Mouse (Mus musculus) limb, embryonic 12.5 days (tissue): ENCODE measurements at regions not wholly inside any gene's neighbourhood (a gene's known extent, or its start where the extent isn't known, plus 50 kb on each side); places are given as distances from the start of the nearest gene placed in this dataset.

Experiments
- ATAC-seq: fragments of 200-750 bp; cut with Nextera tagmentation; 2 replicates; pipeline ENCODE4 v1.8.0; 2017; ENCODE audit warnings: low read depth, moderate TSS enrichment; ENCODE audit not compliant: insufficient number of reproducible peaks, insufficient read depth, low FRiP score, low TSS enrichment
- H3K27ac ChIP-seq: fragments of 300-500 bp; sonication (generic); 2 replicates; pipeline ENCODE4 v1.5.1; 2016; ENCODE audit warnings: mild to moderate bottlenecking, moderate library complexity
- H3K27me3 ChIP-seq: fragments of 300-500 bp; sonication (generic); 2 replicates; pipeline ENCODE4 v1.6.1; 2016; ENCODE audit warnings: mild to moderate bottlenecking, moderate library complexity
- H3K36me3 ChIP-seq: fragments of 300-500 bp; sonication (generic); 2 replicates; pipeline ENCODE4 v1.6.1; 2016; ENCODE audit warnings: mild to moderate bottlenecking, moderate library complexity
- H3K4me1 ChIP-seq: fragments of 300-500 bp; sonication (generic); replicated peaks from 2 replicates; pipeline ENCODE4 v1.6.1; 2016
- H3K4me2 ChIP-seq: fragments of 300-500 bp; sonication (generic); 2 replicates; pipeline ENCODE4 v1.6.1; 2016; ENCODE audit warnings: mild to moderate bottlenecking, moderate library complexity
- H3K4me3 ChIP-seq: fragments of 300-500 bp; sonication (generic); replicated peaks from 2 replicates; pipeline ENCODE4 v1.5.1; 2016; ENCODE audit warnings: mild to moderate bottlenecking
- H3K9ac ChIP-seq: fragments of 300-500 bp; sonication (generic); replicated peaks from 2 replicates; pipeline ENCODE4 v1.6.1; 2016; ENCODE audit warnings: mild to moderate bottlenecking, moderate library complexity
- H3K9me3 ChIP-seq: fragments of 300-500 bp; sonication (generic); 2 replicates; pipeline ENCODE4 v1.6.1; 2016; ENCODE audit warnings: mild to moderate bottlenecking, moderate library complexity
- WGBS: fragments of 180-500 bp; shearing (Covaris S2); methylation state at CpG from one replicate; pipeline ENCODE4 v1.1.7; 2016; 5-methylcytosine and 5-hydroxymethylcytosine counted together

DNA sequence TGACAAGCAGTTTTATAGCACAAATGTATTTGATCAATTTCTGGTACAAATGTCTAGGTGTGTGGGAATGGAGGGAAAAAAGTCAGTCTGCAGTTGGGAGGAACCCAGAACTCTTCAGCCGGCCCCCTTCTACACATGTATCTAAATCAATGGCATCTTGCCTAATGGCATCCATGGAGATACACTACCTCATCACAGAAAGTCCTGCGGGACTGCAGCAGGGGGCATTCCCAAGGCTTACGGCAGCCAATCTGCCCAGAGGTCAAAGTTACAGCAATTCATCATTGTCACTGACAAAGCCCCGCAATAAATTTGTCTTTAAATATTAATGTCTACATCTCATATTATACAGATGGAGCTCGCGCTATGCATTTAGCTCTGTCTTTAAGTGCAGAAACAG is 135.7 kb upstream of the Arhgap5 start:
- H3K9ac ChIP-seq = no peak overlapping the region
- no peak overlapping the region for H3K27ac ChIP-seq
- H3K4me1 ChIP-seq = peaks cover 21% of the 10 kb centered on the region
- H3K4me2 ChIP-seq = no peak overlapping the region
- no peaks in the 10 kb centered on the region for H3K36me3 ChIP-seq
- no peak for ATAC-seq
- WGBS = 53% methylated on average over 6 of the region's 6 CpGs
- H3K27me3 ChIP-seq = 0 out of 2 replicates have a peak, but pooled peaks cover 3% of the 10 kb centered on the region
- no peaks in the 10 kb centered on the region for H3K9me3 ChIP-seq
- H3K4me3 ChIP-seq = no peak overlapping the region

DNA sequence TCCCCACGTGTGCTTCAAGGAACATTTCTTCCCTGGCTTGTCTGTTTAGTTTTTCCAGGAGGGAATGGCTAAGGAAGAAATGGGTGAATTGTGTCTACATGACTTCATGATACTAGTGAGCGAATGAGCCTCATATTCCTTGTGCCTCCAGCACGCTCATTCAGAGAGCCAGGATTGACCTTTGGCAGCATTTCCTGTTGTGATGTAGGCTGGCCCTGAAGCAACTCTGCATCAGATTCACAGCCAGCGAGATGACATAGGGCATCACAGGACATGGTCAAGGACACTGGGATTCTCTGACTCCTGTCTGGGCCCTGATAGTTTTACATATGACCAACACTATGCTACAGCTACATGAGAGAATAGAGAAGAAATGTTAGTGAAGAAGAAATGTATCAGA is 135.3 kb upstream of the Arhgap5 start:
- Histone ChIP-seq H3K9ac (no peak overlapping the region), H3K27me3 (0 out of 2 replicates have a peak, but pooled peaks cover 3% of the 10 kb centered on the region), H3K4me2 (no peak overlapping the region), H3K4me1 (peaks cover 21% of the 10 kb centered on the region), H3K4me3 (no peak overlapping the region), H3K9me3 (no peaks in the 10 kb centered on the region), H3K36me3 (no peaks in the 10 kb centered on the region), H3K27ac (no peak overlapping the region)
- no peak for ATAC-seq
- 62% methylated on average over 4 of the region's 4 CpGs for WGBS

DNA sequence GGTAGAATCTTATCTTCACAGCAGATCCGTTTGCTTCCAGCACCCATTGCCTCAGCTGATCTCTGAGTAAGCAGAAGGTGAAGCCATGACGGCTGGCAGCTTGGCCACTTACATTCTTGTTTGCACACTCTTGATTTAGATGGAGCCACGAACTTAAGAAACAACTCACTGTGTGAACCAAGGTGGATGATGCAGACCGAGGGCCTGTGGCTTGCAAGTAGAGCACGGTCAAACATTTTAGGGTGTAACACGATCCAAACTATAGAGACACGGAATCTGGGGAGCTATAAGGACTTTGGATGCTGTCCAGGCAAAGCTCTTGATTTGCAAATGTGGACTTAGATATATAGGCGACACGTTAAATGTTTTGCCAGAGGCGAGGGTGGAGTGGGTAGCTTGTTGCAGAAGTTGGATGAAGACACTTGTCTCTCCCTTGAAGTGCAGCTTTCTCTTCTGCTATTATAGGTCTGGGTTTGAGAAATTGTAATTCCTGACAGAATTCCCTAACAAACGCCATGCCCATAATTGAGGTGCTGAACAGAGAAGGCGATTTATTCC is 133.5 kb upstream of the Arhgap5 start:
- H3K9ac ChIP-seq = no peak overlapping the region
- peaks cover 21% of the 10 kb centered on the region for H3K4me1 ChIP-seq
- WGBS = 46% methylated on average over 12 of the region's 12 CpGs
- 0 out of 2 replicates have a peak, but pooled peaks cover 3% of the 10 kb centered on the region for H3K27me3 ChIP-seq
- no peak for ATAC-seq
- peak overlapping the region; percentile 53; the same call in 1 of the 2 replicates for H3K27ac ChIP-seq
- no peaks in the 10 kb centered on the region for H3K9me3 ChIP-seq
- no peak overlapping the region for H3K4me2 ChIP-seq
- no peaks in the 10 kb centered on the region for H3K36me3 ChIP-seq
- no peak overlapping the region for H3K4me3 ChIP-seq

DNA sequence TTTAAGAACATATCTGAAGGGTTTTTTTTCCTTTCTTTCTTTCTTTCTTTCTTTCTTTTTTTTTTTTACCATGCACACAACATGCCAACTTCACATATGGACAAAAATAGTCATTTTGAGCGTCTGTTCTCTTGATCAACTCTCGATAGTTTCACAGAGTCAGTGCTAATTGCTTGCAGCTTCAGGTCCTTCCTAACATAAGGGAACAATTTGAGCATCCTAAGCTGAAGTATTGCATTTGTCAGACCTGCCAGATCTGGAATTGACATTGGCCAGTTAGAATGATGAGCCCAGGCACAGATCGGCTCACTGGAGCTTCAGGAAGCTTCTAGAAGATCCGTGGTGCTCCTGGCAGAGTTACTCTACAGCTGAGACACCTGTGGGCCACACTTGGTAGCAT is 128.7 kb upstream of the Arhgap5 start:
- 41% methylated on average over 4 of the region's 4 CpGs for WGBS
- Histone ChIP-seq H3K4me2 (no peak overlapping the region), H3K27me3 (0 out of 2 replicates have a peak, but pooled peaks cover 3% of the 10 kb centered on the region), H3K36me3 (no peaks in the 10 kb centered on the region), H3K9ac (no peak overlapping the region), H3K27ac (no peak overlapping the region), H3K4me3 (no peak overlapping the region), H3K9me3 (no peaks in the 10 kb centered on the region), H3K4me1 (peaks cover 13% of the 10 kb centered on the region)
- no peak for ATAC-seq

DNA sequence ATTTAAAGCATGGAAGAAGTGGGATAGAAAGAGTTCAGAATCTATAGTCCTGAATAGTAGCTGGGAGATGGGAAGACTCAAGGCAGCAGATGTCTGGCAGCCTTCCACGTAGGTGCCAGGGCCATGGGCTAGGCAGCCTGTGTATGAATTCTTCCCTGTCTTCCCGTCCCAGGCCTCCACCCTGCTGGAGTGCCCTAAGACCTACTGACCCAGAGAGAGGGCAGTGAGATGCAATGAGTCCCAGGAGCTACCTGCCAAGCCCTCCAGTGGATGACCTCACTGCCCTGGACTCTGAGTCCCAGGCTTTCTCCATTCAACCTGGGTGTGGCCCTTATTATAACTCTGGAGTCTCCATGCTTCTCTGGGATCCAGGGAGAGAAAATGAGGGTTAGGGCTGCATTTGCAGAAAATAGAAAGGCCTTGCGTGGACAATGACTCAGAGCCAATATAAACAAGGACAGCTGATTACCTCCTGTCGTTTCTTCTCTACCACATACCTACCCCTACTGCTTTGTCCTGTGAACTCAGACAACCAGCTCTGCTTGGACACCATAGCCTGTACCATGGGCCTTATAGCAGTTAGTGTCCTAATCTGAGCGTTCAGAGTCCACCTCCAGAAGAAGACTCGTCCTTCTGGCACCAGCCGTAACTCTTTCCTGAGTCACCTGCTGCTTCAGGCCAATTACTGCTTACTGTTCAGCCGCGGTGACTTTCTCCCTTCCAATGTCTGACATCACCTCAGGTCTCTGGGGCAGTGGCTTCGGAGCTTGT is 126.9 kb upstream of the Arhgap5 start:
- Histone ChIP-seq H3K27ac (no peak overlapping the region), H3K36me3 (no peaks in the 10 kb centered on the region), H3K9me3 (no peaks in the 10 kb centered on the region), H3K4me3 (no peak overlapping the region), H3K4me1 (peaks cover 14% of the 10 kb centered on the region), H3K9ac (no peak overlapping the region), H3K27me3 (0 out of 2 replicates have a peak, but pooled peaks cover 2% of the 10 kb centered on the region), H3K4me2 (no peak overlapping the region)
- ATAC-seq = no peak
- 75% methylated on average over 10 of the region's 10 CpGs for WGBS

DNA sequence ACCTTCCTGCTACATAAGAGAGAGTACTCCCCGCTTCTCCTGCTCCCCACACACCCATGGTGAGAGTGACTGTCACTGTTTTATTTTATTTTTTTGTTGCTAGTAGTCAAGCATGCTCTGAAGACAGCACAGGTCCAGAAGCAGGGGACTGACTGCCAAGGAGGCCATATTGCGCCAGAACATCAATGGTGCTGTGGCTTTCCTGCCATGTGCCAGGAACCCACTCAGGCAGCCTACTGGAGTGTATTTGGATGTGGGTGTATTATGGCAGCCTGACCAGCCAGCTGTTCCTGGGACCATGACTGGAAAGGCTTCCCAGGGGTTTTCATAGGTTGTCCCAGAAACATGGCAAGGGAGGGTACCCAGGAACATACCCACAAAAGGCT is 126.3 kb upstream of the Arhgap5 start:
- no peaks in the 10 kb centered on the region for H3K36me3 ChIP-seq
- no peak for ATAC-seq

DNA sequence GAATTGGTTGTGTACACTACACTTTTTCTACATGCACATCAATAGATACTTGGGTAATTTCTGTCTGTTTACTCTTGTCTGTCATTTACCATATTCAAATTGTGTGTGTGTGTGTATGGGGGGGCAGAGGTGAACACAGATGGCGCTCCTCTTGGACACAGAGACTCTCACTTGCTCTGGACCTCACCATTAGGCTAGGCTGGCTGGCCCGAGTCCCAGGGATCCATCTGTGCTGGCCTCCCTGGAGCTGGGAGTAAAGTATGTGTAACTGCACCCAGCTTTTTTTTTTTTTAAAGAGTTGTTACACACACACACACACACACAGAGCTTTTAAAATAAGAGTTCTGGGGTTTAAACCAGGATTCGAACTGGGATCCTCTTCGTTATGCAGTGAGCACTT is 124.5 kb upstream of the Arhgap5 start:
- Histone ChIP-seq H3K9me3 (no peaks in the 10 kb centered on the region), H3K4me3 (no peak overlapping the region), H3K27ac (no peak overlapping the region), H3K4me1 (peaks cover 36% of the 10 kb centered on the region), H3K36me3 (no peaks in the 10 kb centered on the region), H3K27me3 (no peaks in the 10 kb centered on the region), H3K9ac (no peak overlapping the region), H3K4me2 (no peak overlapping the region)
- no peak for ATAC-seq
- WGBS = 85% methylated on average over 4 of the region's 4 CpGs

More for the DNA sequence above, 126.3 kb upstream of the Arhgap5 start:
- Histone ChIP-seq H3K27me3 (no peaks in the 10 kb centered on the region), H3K4me2 (no peak overlapping the region), H3K4me3 (no peak overlapping the region), H3K27ac (no peak overlapping the region), H3K9me3 (no peaks in the 10 kb centered on the region), H3K4me1 (peaks cover 20% of the 10 kb centered on the region), H3K9ac (no peak overlapping the region)
- WGBS = 90% methylated on average over 2 of the region's 2 CpGs

DNA sequence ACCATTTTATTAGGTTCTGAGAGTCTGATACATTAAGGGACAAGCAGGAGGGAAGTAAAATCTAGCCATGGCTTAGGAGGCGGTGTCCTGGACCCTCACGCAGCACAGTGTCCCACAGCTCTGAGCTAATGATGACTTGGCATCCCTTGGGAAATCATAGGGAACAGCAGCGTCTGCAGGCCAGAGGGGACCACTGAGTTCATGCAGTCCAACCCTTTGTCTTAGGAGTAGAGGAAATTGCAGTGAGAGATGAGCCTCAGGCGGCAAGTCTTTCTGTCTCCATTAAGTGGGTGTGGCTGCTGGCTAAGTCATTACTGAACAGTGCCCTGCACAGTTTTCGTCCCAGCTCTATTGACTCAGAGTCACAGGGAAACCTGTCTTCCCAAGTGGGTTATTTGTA is 123.8 kb upstream of the Arhgap5 start:
- no peaks in the 10 kb centered on the region for H3K9me3 ChIP-seq
- no peak overlapping the region for H3K4me3 ChIP-seq
- peaks cover 39% of the 10 kb centered on the region for H3K4me1 ChIP-seq
- H3K27ac ChIP-seq = no peak overlapping the region
- H3K4me2 ChIP-seq = no peak overlapping the region
- 59% methylated on average over 5 of the region's 5 CpGs for WGBS
- no peaks in the 10 kb centered on the region for H3K27me3 ChIP-seq
- no peak overlapping the region for H3K9ac ChIP-seq
- ATAC-seq = no peak
- no peaks in the 10 kb centered on the region for H3K36me3 ChIP-seq

DNA sequence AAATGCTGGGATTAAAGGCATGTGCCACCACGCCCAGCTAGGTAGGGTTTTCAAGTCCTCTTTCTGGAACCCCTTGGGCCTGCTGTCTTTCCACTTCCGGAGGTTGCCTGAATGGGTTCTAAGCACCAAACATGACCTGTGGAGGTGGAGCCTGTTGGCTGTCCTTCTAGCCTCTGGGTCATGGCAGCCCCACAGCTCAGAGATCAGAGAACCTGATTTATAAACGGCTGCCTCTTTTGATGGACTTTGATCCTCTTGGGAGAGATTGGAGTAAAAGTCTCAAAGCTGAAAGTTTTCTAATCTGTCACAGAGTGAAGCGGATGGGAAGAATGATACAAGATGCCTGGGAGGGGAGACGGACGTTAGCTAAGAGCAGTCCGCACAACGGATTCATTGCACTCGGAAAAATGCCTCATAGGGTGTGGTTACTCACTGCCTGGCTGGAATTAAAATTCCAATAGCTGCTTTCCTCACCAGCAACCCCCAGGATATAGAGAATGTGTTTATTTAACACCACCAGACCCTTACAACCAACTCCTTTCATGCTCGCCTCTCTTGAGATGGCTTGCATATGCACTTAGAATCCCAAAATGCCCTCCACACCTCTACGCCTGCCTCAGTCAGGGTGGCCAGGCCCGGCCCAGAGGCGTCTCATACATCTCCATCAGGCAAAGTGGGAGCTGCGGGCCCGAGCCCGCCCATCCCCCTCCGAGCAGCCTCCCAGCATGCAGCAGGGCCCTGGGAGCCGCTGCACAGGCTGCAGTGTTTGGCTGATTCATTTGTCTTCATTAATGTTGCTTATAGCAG is 122.4 kb upstream of the Arhgap5 start:
- peak; percentile 70 for ATAC-seq
- Histone ChIP-seq H3K27me3 (no peaks in the 10 kb centered on the region), H3K4me2 (no peak overlapping the region), H3K36me3 (no peaks in the 10 kb centered on the region), H3K9me3 (no peaks in the 10 kb centered on the region), H3K4me3 (no peak overlapping the region), H3K4me1 (peaks cover 35% of the 10 kb centered on the region), H3K27ac (peak overlapping the region; percentile 79), H3K9ac (no peak overlapping the region)
- WGBS = 35% methylated on average over 18 of the region's 18 CpGs

DNA sequence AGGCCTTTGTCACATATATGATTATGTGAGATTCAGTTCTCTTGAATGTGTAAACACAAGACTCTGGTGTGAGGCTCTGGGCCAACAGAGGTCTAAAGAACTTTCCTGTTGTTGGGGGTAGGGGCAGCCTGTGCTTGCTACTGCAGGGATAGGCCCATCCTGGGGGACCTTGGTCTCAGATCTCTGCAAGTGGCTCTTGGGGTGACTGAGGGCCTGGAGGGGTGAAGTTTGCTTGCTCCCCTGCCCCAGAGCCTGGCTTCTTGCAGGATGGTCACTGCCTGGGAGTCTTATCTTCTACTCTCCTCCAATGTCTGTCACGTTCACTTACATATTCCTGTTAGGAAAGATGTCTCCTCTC is 121.8 kb upstream of the Arhgap5 start:
- Histone ChIP-seq H3K4me2 (no peak overlapping the region), H3K9ac (no peak overlapping the region), H3K36me3 (no peaks in the 10 kb centered on the region), H3K4me3 (no peak overlapping the region), H3K4me1 (peaks cover 35% of the 10 kb centered on the region), H3K27me3 (no peaks in the 10 kb centered on the region), H3K9me3 (no peaks in the 10 kb centered on the region), H3K27ac (peak overlapping the region; percentile 79)
- no peak for ATAC-seq
- 88% methylated on average over 1 of the region's 1 CpGs for WGBS

DNA sequence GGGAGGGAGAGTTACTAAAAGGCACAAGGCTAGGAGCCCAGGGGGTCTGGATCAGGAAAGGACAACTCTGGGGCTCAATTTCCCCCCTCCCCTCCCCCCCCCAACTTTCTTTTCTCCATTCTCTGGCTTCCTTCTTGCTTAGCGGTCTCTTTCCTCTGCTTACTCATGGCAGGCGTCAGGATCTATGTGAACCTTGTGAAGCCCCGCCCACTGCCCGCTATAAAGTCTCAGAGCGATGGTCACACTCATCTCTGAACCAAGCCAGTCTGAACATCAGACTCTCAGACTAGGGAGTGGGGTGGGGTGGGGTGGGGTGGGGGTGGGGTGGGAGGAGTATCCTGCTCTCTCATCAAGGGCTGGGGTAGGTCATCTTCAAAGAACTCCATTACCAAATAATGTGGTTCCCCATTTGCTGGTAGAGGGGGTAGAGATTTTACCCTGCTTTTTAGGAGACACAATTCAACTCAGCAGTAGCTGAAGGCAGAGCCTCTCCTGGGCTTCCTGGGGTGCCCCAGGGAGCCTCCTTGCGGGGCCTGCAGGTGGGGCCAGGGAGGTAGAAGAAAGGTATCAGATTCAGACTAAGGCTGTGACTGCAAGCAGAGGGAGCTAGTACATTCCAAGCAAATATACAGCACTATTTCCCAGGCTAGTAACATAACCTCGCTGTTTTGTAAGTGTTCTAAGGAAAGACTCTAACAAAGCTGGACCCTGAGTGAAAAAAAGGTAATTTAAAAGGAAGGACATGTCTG is 120.8 kb upstream of the Arhgap5 start:
- H3K27ac ChIP-seq = peak overlapping the region; percentile 79
- no peak overlapping the region for H3K4me3 ChIP-seq
- H3K9me3 ChIP-seq = no peaks in the 10 kb centered on the region
- 0 out of 2 replicates have a peak, but pooled peaks have one; percentile 48 for ATAC-seq
- WGBS = 6% methylated on average over 7 of the region's 7 CpGs
- H3K4me2 ChIP-seq = peak overlapping the region; percentile 37
- peaks cover 35% of the 10 kb centered on the region for H3K4me1 ChIP-seq
- no peaks in the 10 kb centered on the region for H3K27me3 ChIP-seq
- H3K9ac ChIP-seq = no peak overlapping the region
- H3K36me3 ChIP-seq = no peaks in the 10 kb centered on the region
